Mouse (Mus musculus) thymus, adult 2 months (tissue): Measurements from ENCODE around the gene Ssh2. TPM values are rescaled to one million over a fixed set of nuclear protein-coding genes. Genes with fewer than 3 reads are reported as not detected.
A peak's percentile ranks its signal among the peaks of the same experiment; 100 is the strongest.

Experiments used
- DNase-seq: peaks from one replicate; pipeline ENCODE4 v3.0.0; 2021
- H3K27ac ChIP-seq: fragments of 200-500 bp; 2 replicates; pipeline ENCODE4 v1.5.1; 2012; ENCODE audit warnings: low read length, control low read depth; ENCODE audit not compliant: control insufficient read depth, insufficient read depth
- H3K27me3 ChIP-seq: fragments of 200-500 bp; 2 replicates; pipeline ENCODE4 v1.6.1; 2012; ENCODE audit warnings: mild to moderate bottlenecking, low read length, moderate library complexity, mixed read lengths; ENCODE audit not compliant: control insufficient read depth, insufficient read depth
- H3K36me3 ChIP-seq: fragments of 200-500 bp; 2 replicates; pipeline ENCODE4 v1.6.1; 2012; ENCODE audit warnings: mild to moderate bottlenecking, low read length, moderate library complexity; ENCODE audit not compliant: control insufficient read depth, insufficient read depth
- H3K4me1 ChIP-seq: fragments of 200-500 bp; replicated peaks from 2 replicates; pipeline ENCODE4 v1.6.1; 2012; ENCODE audit warnings: low read length; ENCODE audit not compliant: control insufficient read depth, insufficient read depth
- H3K4me3 ChIP-seq: fragments of 200-500 bp; 2 replicates; pipeline ENCODE4 v1.5.1; 2012; ENCODE audit warnings: mild to moderate bottlenecking, low read length, control low read depth, moderate library complexity; ENCODE audit not compliant: control insufficient read depth, insufficient read depth
- CTCF ChIP-seq: fragments of 200-500 bp; IDR thresholded peaks from 2 replicates; pipeline ENCODE4 v1.5.1; 2012; ENCODE audit warnings: mild to moderate bottlenecking, control low read depth, low read length, moderate library complexity, borderline replicate concordance; ENCODE audit not compliant: control insufficient read depth, poor library complexity, insufficient read depth; ENCODE audit errors: extremely low read depth
- POLR2A ChIP-seq: fragments of 200-500 bp; IDR thresholded peaks from 2 replicates; pipeline ENCODE4 v1.6.1; 2012; ENCODE audit warnings: mild to moderate bottlenecking, low read length, control low read depth, moderate library complexity; ENCODE audit not compliant: control insufficient read depth, poor library complexity, insufficient read depth; ENCODE audit errors: extremely low read depth
- WGBS: fragments of 180-500 bp; shearing (Covaris S2); methylation state at CpG from one replicate; pipeline ENCODE4 v1.1.7; 2018; 5-methylcytosine and 5-hydroxymethylcytosine counted together
- polyA plus RNA-seq: library from polyadenylated mRNA; depleted of rRNA; stranded (reverse); fragments of >200 nt; gene quantifications from 2 replicates; pipeline ENCODE4 v1.2.3, GENCODE M21; 2012

The Ssh2 gene
- polyA plus RNA-seq, 1 experiment, result 28.6 TPM

DNA sequence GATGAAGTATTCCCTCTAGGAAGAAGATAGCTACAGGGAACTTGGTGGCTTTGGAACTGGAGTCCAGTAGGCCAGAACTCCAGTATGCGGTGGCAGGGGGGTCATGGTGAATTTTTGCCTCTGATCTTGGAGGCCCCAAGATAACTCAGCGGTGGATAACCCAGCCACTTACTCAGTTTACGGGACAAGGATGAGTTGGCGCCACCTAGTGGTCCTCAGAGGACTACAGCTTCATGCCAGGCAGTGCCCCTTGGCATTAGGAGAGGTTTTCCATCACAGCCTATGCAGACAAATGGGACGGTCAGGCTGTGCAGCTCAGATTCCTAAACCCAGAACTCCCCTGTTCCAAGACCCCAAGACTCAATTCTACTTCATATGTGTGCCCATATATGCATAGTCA is 285.3 kb downstream of the Ssh2 start:
- peaks cover 23% of the 10 kb centered on the region for H3K36me3 ChIP-seq
- H3K4me1 ChIP-seq, result peaks cover 4% of the 10 kb centered on the region
- no peak overlapping the region for H3K27ac ChIP-seq
- TF ChIP-seq CTCF, result peak; percentile 75; the same call in 1 of the 2 replicates
- TF ChIP-seq POLR2A, result no peak
- DNase-seq, result peak; percentile 74
- WGBS, result 25% methylated on average over 5 of the region's 5 CpGs
- no peak overlapping the region for H3K4me3 ChIP-seq
- H3K27me3 ChIP-seq, result no peaks in the 10 kb centered on the region

- TF ChIP-seq CTCF, result no peak
- TF ChIP-seq POLR2A, result no peak
- WGBS, result 97% methylated on average over 4 of the region's 4 CpGs
- H3K27ac ChIP-seq, result no peak overlapping the region
Measured at GRCm38 (mm10) chr11:77501971-77502370, 285.9 kb downstream of the Ssh2 start.

GRCm38 (mm10) chr11:77502481-77502880 is 286.4 kb downstream of the Ssh2 start:
- no peaks in the 10 kb centered on the region; the same call in none of the 2 replicates for H3K4me1 ChIP-seq
- TF ChIP-seq CTCF, result no peak
- no peak for TF ChIP-seq POLR2A
- peaks cover 28% of the 10 kb centered on the region for H3K36me3 ChIP-seq
- 95% methylated on average over 6 of the region's 6 CpGs for WGBS
- no peaks in the 10 kb centered on the region for H3K27me3 ChIP-seq
- H3K27ac ChIP-seq, result no peak overlapping the region
- DNase-seq, result no peak
- no peak overlapping the region for H3K4me3 ChIP-seq

More at GRCm38 (mm10) chr11:77501971-77502370, 285.9 kb downstream of the Ssh2 start:
- no peak overlapping the region for H3K4me3 ChIP-seq
- H3K36me3 ChIP-seq, result peaks cover 28% of the 10 kb centered on the region
- no peak for DNase-seq
- peaks cover 4% of the 10 kb centered on the region for H3K4me1 ChIP-seq
- no peaks in the 10 kb centered on the region for H3K27me3 ChIP-seq

- Histone ChIP-seq H3K4me3 (no peak overlapping the region), H3K36me3 (peaks cover 28% of the 10 kb centered on the region), H3K27ac (no peak overlapping the region), H3K4me1 (peaks cover 4% of the 10 kb centered on the region), H3K27me3 (no peaks in the 10 kb centered on the region)
- DNase-seq, result no peak
- TF ChIP-seq CTCF (no peak), POLR2A (no peak)
- WGBS, result 91% methylated on average over 3 of the region's 3 CpGs
Measured at GRCm38 (mm10) chr11:77503511-77503910, 287.4 kb downstream of the Ssh2 start.

DNA sequence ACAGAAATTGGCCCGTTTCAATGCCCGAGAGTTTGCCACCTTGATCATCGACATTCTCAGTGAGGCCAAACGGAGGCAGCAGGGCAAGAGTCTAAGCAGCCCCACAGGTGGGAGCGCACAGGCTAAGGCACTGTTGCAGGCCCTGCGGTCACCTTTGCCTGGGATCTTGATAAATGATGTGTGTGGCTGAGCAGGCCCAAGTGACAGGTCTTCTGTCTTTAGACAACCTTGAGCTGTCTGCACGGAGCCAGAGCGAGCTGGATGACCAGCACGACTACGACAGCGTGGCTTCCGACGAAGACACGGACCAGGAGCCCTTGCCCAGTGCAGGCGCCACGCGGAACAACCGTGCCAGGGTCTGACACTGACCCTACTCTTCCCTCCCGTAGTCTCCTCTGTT is 288.3 kb downstream of the Ssh2 start:
- WGBS, result 98% methylated on average over 19 of the region's 19 CpGs

GRCm38 (mm10) chr11:77505291-77505980 is 289.3 kb downstream of the Ssh2 start:
- Histone ChIP-seq H3K4me3 (no peak overlapping the region), H3K4me1 (peaks cover 6% of the 10 kb centered on the region), H3K27me3 (no peaks in the 10 kb centered on the region), H3K27ac (no peak overlapping the region), H3K36me3 (peaks cover 28% of the 10 kb centered on the region)
- TF ChIP-seq POLR2A (no peak), CTCF (no peak)
- 95% methylated on average over 22 of the region's 22 CpGs for WGBS
- DNase-seq, result no peak

More for the DNA sequence above, 288.3 kb downstream of the Ssh2 start:
- no peak for DNase-seq
- TF ChIP-seq POLR2A (no peak), CTCF (no peak)
- no peak overlapping the region for H3K4me3 ChIP-seq
- H3K36me3 ChIP-seq, result peaks cover 28% of the 10 kb centered on the region
- H3K4me1 ChIP-seq, result peaks cover 6% of the 10 kb centered on the region
- no peak overlapping the region for H3K27ac ChIP-seq
- H3K27me3 ChIP-seq, result no peaks in the 10 kb centered on the region
